Mouse (Mus musculus): Measurements from ENCODE around the gene Pdcd6.
A peak's percentile ranks its signal among the peaks of the same experiment; 100 is the strongest.

The Pdcd6 gene

GRCm38 (mm10) chr13:74282299-74282698 lies 35.1 kb downstream of the Pdcd6 start:
- no peak for DNase-seq (ENCODE audit: low spot score in 2 of 2)

GRCm38 (mm10) chr13:74275726-74276125 lies 41.7 kb downstream of the Pdcd6 start:
- DNase-seq (ENCODE audit: low spot score in 2 of 2): no peak

- DNase-seq (ENCODE audit: low spot score in 2 of 2): peak in 1 of 2 experiments; percentile 33
These were observed 57.0 kb downstream of the Pdcd6 start for GRCm38 (mm10) chr13:74260231-74260992.

GRCm38 (mm10) chr13:74259460-74260230 lies 57.7 kb downstream of the Pdcd6 start:
- peak in 1 of 2 experiments; percentile 22 for DNase-seq (ENCODE audit: low spot score in 2 of 2)

All from left cerebral cortex, adult 9 months (tissue).